Mouse (Mus musculus) limb, embryonic 11.5 days (tissue): ENCODE results near the gene Ropn1. TPM values are rescaled to one million over a fixed set of nuclear protein-coding genes. Genes with fewer than 3 reads are reported as not detected.
A peak's percentile ranks its signal among the peaks of the same experiment; 100 is the strongest.

Experiments
- ATAC-seq: fragments of 200-750 bp; cut with Nextera tagmentation; 2 replicates; pipeline ENCODE4 v1.8.0; 2017; ENCODE audit warnings: low read depth; ENCODE audit not compliant: insufficient number of reproducible peaks, low FRiP score, low TSS enrichment
- DNase-seq: peaks from one replicate; pipeline ENCODE4 v3.0.0-alpha.2; 2015; ENCODE audit warnings: low spot score
- H3K27ac ChIP-seq: fragments of 300-500 bp; sonication (generic); replicated peaks from 2 replicates; pipeline ENCODE4 v1.5.1; 2014; ENCODE audit warnings: low read depth, mild to moderate bottlenecking, low read length
- H3K27me3 ChIP-seq: fragments of 300-500 bp; sonication (generic); 2 replicates; pipeline ENCODE4 v1.6.1; 2014; ENCODE audit warnings: mild to moderate bottlenecking, low read length, mixed read lengths; ENCODE audit not compliant: control insufficient read depth, insufficient read depth
- H3K36me3 ChIP-seq: fragments of 300-500 bp; sonication (generic); 2 replicates; pipeline ENCODE4 v1.6.1; 2014; ENCODE audit warnings: mild to moderate bottlenecking, low read length, moderate library complexity, mixed read lengths; ENCODE audit not compliant: control insufficient read depth, insufficient read depth
- H3K4me1 ChIP-seq: fragments of 300-500 bp; sonication (generic); 2 replicates; pipeline ENCODE4 v1.6.1; 2014; ENCODE audit warnings: low read length, mixed read lengths; ENCODE audit not compliant: control insufficient read depth, insufficient read depth
- H3K4me2 ChIP-seq: fragments of 300-500 bp; sonication (generic); 2 replicates; pipeline ENCODE4 v1.6.1; 2014; ENCODE audit warnings: low read depth, mild to moderate bottlenecking, moderate library complexity; ENCODE audit not compliant: severe bottlenecking
- H3K4me3 ChIP-seq: fragments of 300-500 bp; sonication (generic); 2 replicates; pipeline ENCODE4 v1.5.1; 2014; ENCODE audit warnings: low read depth, low read length
- H3K9ac ChIP-seq: fragments of 300-500 bp; sonication (generic); 2 replicates; pipeline ENCODE4 v1.6.1; 2014; ENCODE audit warnings: mild to moderate bottlenecking, low read length
- H3K9me3 ChIP-seq: fragments of 300-500 bp; sonication (generic); 2 replicates; pipeline ENCODE4 v1.6.1; 2016; ENCODE audit warnings: low read length; ENCODE audit not compliant: control insufficient read depth
- WGBS: fragments of 180-500 bp; shearing (Covaris S2); extraction: QIAGEN DNeasy Blood & Tissue Kit; methylation state at CpG from one replicate; pipeline ENCODE4 v1.1.7; 2014; 5-methylcytosine and 5-hydroxymethylcytosine counted together
- polyA plus RNA-seq: library from polyadenylated mRNA; unstranded; fragments of >200 nt; fragmentation: Nextera tagmentation; extraction: Ambion mirVana; gene quantifications from 2 replicates; pipeline ENCODE4 v1.2.1, GENCODE M21; 2014

Gene Ropn1
- not detected in 2 replicates for polyA plus RNA-seq

DNA sequence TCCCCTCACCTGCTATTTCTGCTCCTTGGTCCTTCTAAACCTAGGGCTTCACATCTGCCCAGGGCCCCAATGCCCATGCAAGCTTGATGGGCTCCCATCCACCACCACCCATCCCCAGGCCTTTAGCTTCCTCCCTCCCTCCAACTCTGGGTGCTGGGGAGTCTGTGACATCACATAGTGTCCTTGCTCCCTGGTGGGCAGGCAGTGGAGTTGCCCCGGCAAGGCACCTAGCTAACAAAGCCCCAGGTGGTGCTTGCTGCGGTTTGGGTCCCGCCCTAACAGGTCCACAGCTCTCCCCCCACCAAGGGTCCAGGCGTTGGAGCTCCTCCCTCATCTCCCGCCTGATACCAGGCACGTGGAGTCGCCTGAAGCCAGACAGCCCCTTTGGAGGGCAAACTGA lies at the start of gene Ropn1:
Gene Ropn1, plus strand, starts transcription at position 301 of the 400 bp plus-strand sequence.
- no peak for DNase-seq
- H3K27ac ChIP-seq, result no peak within 1 kb of the TSS
- no peaks in the 10 kb centered on the region for H3K9me3 ChIP-seq
- H3K4me3 ChIP-seq, result no peak within 1 kb of the TSS
- H3K4me1 ChIP-seq, result no peaks in the 10 kb centered on the region
- ATAC-seq, result no peak
- H3K4me2 ChIP-seq, result no peak within 1 kb of the TSS
- H3K27me3 ChIP-seq, result no peaks in the 10 kb centered on the region
- no peak within 1 kb of the TSS for H3K9ac ChIP-seq
- H3K36me3 ChIP-seq, result no peaks in the 10 kb centered on the region
- 53% methylated on average over 7 of the region's 7 CpGs for WGBS

DNA sequence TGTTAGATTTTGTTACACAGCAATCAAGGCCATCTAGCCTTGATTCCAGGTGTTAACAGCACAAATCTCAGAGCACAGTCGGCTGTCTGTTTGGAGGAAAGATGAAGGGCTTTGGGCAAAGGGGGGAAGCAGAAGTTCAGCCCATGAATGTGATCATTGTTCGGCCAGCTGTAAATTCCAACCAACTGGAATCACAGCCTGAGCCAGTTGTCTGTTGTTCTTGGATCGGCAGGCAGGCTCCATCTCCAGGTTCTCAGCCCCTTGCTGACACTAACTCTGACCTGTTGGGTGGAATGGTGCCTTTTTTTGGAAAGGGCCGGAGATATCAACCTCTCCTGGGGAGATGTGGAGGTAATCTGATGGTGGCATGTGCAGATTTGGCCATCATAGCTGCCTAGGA lies 47.8 kb upstream of the Ropn1 start:
- Histone ChIP-seq H3K27ac (no peak overlapping the region), H3K27me3 (no peaks in the 10 kb centered on the region), H3K9me3 (0 out of 2 replicates have a peak, but pooled peaks cover 2% of the 10 kb centered on the region), H3K4me1 (no peaks in the 10 kb centered on the region), H3K4me3 (no peak overlapping the region), H3K36me3 (no peaks in the 10 kb centered on the region), H3K4me2 (no peak overlapping the region), H3K9ac (no peak overlapping the region)
- DNase-seq, result no peak
- no peak for ATAC-seq
- WGBS, result 74% methylated on average over 4 of the region's 4 CpGs

DNA sequence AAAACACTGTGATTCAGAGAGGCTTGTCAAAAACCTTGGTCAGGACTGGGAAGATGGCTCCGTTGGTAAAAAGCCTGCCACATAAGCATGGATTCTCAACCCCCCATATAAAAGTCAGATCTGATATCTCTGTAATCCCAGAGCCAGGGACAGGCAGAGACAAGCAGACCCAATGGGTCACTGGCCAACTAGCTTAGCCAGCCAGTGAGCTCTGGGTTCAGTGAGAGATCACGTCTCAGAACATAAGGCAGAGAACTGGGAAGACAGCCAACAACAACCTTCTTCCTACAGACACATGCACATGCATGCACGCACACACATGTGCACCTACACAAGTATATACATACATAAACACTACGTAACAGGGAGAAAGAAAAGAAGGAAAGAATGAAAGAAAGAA lies 46.6 kb upstream of the Ropn1 start:
- H3K9me3 ChIP-seq, result 0 out of 2 replicates have a peak, but pooled peaks cover 2% of the 10 kb centered on the region
- no peak overlapping the region for H3K4me3 ChIP-seq
- H3K4me1 ChIP-seq, result no peaks in the 10 kb centered on the region
- H3K27me3 ChIP-seq, result no peaks in the 10 kb centered on the region
- DNase-seq (no peak), ATAC-seq (no peak)
- no peak overlapping the region for H3K4me2 ChIP-seq
- no peak overlapping the region for H3K9ac ChIP-seq
- WGBS, result 86% methylated on average over 4 of the region's 4 CpGs
- no peak overlapping the region for H3K27ac ChIP-seq
- H3K36me3 ChIP-seq, result no peaks in the 10 kb centered on the region

DNA sequence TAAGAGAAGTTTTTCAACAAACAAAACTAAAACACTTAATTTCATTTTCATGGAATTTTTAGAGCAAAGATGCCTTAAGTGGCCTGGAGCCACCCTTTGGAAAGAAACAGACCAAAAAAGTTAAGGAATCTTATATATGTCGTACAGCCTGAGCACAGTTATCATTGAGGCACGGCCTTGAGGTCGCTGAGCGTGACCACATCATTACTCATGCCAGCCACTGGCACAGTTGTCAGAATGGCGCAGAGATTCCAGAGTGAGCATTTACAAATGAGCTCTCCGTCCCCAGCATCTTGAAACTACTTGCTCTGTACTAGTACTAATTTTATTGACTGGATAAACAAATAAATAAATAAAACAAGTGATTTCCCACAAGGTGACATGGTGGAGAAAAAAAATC lies 45.9 kb upstream of the Ropn1 start:
- Histone ChIP-seq H3K4me2 (no peak overlapping the region), H3K36me3 (no peaks in the 10 kb centered on the region), H3K27me3 (no peaks in the 10 kb centered on the region), H3K9ac (no peak overlapping the region), H3K4me1 (no peaks in the 10 kb centered on the region), H3K4me3 (no peak overlapping the region), H3K27ac (no peak overlapping the region), H3K9me3 (no peaks in the 10 kb centered on the region)
- ATAC-seq, result no peak
- DNase-seq, result no peak
- 70% methylated on average over 6 of the region's 6 CpGs for WGBS

DNA sequence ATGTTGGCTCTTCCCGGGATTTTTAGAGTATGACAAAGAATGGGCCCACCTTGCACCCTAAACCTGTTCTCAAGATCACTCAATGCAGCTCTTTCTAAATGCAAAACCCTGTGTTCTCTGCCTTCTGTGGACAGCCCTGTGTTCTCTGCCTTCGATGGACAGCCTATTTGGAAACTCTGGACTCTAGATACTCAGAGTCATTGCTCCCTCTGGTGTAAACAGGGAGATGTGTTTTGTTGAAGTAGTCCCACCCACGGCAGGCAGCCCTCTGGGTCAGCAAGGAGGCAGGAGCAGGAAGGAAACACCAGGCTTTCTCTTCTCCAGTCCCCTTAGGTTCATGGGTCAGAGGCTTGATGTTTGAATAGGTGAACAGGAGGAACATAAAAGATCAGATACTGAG lies 44.0 kb upstream of the Ropn1 start:
- DNase-seq, result peak; percentile 53
- WGBS, result 31% methylated on average over 3 of the region's 3 CpGs
- no peaks in the 10 kb centered on the region for H3K9me3 ChIP-seq

DNA sequence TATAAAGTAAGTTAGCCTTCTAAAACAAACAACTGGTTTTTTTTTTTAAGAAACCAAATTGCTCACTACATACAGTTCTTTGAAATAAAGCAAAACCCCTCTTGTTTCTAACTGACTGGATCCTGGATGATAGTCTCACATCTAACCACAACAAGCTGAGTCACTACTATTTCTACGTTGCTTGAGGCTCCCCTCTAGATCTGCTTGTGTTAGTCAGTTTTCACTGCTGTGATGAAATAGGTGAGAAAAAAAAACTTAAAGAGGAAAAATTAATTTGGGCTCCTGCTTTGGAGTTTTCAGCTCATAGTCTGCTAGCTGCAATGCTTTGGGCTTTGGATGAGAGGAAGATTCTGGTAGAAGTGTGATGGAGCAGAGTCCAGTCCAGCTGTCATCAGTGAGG lies 39.6 kb upstream of the Ropn1 start:
- H3K36me3 ChIP-seq, result no peaks in the 10 kb centered on the region
- DNase-seq (no peak), ATAC-seq (no peak)
- no peak overlapping the region for H3K9ac ChIP-seq
- H3K27ac ChIP-seq, result no peak overlapping the region
- 74% methylated on average over 1 of the region's 1 CpGs for WGBS
- H3K27me3 ChIP-seq, result no peaks in the 10 kb centered on the region
- H3K4me3 ChIP-seq, result no peak overlapping the region
- H3K9me3 ChIP-seq, result no peaks in the 10 kb centered on the region
- H3K4me1 ChIP-seq, result no peaks in the 10 kb centered on the region
- H3K4me2 ChIP-seq, result no peak overlapping the region

More for the DNA sequence above, 44.0 kb upstream of the Ropn1 start:
- Histone ChIP-seq H3K4me1 (no peaks in the 10 kb centered on the region), H3K27me3 (no peaks in the 10 kb centered on the region), H3K4me2 (no peak overlapping the region), H3K36me3 (no peaks in the 10 kb centered on the region), H3K9ac (no peak overlapping the region), H3K4me3 (no peak overlapping the region), H3K27ac (no peak overlapping the region)
- no peak for ATAC-seq

DNA sequence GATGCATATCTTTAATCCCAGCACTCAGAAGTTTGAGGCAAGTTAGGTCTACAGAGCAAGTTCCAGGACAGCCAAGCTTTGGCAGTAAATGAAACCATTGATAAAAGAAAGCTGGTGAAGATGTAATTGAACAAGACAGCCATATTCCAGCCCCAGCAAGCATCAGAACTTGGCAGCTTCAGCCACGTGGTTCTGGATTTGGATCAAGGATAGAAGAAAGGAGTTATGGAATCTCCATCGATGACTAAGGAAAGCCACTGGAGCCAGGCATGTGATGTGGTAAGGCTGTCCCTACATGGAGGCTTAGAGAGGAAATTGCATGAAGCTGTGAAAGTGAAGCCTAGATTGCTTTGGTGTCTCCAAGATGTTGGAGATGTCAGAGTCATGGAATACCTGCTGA lies 35.7 kb upstream of the Ropn1 start:
- Histone ChIP-seq H3K4me3 (no peak overlapping the region), H3K9ac (no peak overlapping the region), H3K27me3 (no peaks in the 10 kb centered on the region), H3K4me2 (no peak overlapping the region), H3K9me3 (no peaks in the 10 kb centered on the region), H3K4me1 (no peaks in the 10 kb centered on the region), H3K27ac (no peak overlapping the region), H3K36me3 (no peaks in the 10 kb centered on the region)
- 66% methylated on average over 2 of the region's 2 CpGs for WGBS
- DNase-seq (no peak), ATAC-seq (no peak)

DNA sequence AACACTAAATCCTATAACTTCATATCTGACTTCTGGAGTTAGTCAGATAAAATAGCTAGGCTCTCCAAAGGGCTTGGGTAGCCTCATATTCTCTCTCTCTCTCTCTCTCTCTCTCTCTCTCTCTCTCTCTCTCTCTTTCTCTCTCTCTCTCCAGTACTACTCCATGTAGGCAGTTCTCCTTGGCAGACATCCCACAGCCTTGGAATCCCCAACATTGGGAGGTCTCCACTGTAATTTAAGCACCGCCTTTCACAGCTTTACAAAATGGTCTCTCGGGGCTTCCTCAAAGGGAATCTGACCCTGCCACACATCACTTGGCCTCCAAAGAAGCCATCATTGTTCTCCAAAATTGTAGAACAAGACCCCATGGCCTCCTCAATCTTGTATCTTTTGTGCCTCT lies 22.1 kb upstream of the Ropn1 start:
- Histone ChIP-seq H3K4me1 (no peaks in the 10 kb centered on the region), H3K4me3 (no peak overlapping the region), H3K4me2 (no peak overlapping the region), H3K27me3 (no peaks in the 10 kb centered on the region), H3K36me3 (no peaks in the 10 kb centered on the region), H3K9me3 (no peaks in the 10 kb centered on the region), H3K27ac (no peak overlapping the region), H3K9ac (no peak overlapping the region)
- 82% methylated on average over 2 of the region's 2 CpGs for WGBS
- ATAC-seq (no peak), DNase-seq (no peak)

DNA sequence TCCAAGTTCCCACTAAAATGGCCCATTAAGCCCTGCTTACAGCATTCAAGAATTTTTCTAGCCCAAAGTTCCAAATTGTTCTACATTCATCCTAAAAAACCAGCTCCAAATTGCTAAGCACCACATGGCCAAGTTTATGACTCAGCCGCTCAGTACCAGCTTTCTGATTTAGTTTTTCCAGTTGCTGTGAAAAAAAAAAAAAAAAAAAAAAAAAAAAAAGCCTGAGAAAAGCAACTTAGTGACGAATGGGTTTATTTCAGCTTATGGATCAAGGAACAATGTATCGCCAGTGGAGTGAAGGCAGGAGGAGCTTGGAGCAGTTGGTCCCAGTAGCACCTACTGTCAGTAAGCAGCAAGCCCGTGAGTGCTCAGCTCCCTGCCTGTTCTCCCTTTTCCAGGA lies 21.3 kb upstream of the Ropn1 start:
- Histone ChIP-seq H3K9me3 (no peaks in the 10 kb centered on the region), H3K4me3 (no peak overlapping the region), H3K4me2 (no peak overlapping the region), H3K27ac (no peak overlapping the region), H3K9ac (no peak overlapping the region), H3K27me3 (no peaks in the 10 kb centered on the region), H3K4me1 (no peaks in the 10 kb centered on the region), H3K36me3 (no peaks in the 10 kb centered on the region)
- DNase-seq (no peak), ATAC-seq (no peak)
- WGBS, result 70% methylated on average over 4 of the region's 4 CpGs
